Mouse (Mus musculus) CH12.LX (cell line): Measurements from ENCODE around the gene Cdh13. TPM values are rescaled to one million over a fixed set of nuclear protein-coding genes. Genes with fewer than 3 reads are reported as not detected.

Experiments used
- DNase-seq: peaks from one replicate; pipeline ENCODE4 v3.0.0-alpha.2; 2013; ENCODE audit errors: extremely low read depth
- H3K27ac ChIP-seq: 2 replicates; pipeline ENCODE4 v1.5.1; 2012; ENCODE audit warnings: low read depth, mild to moderate bottlenecking, control low read depth, moderate library complexity; ENCODE audit not compliant: insufficient read depth
- H3K27me3 ChIP-seq: replicated peaks from 2 replicates; pipeline ENCODE3; 2012; ENCODE audit warnings: inconsistent platforms
- H3K36me3 ChIP-seq, 2 experiments: replicated peaks in 1 of 2; 2 replicates each; pipeline versions ENCODE3 to v1.6.1; 2012; ENCODE audit warnings: inconsistent platforms in 1 of 2, low read length in 1 of 2, mild to moderate bottlenecking in 1 of 2, mixed read lengths in 1 of 2, moderate library complexity in 1 of 2; ENCODE audit not compliant: control insufficient read depth in 1 of 2, insufficient read depth in 1 of 2
- H3K4me1 ChIP-seq, 2 experiments: 2 replicates each; pipeline ENCODE4 v1.6.1; 2012; ENCODE audit warnings: inconsistent platforms in 1 of 2, moderate library complexity in 1 of 2; ENCODE audit not compliant: insufficient read depth in 2 of 2, control insufficient read depth in 1 of 2
- H3K4me2 ChIP-seq: 2 replicates; pipeline ENCODE4 v1.6.1; 2012; ENCODE audit warnings: low read depth, mild to moderate bottlenecking, control low read depth; ENCODE audit not compliant: poor library complexity, insufficient read depth, severe bottlenecking
- H3K4me3 ChIP-seq, 3 experiments: fragments of 150-350 bp in 1 of 3; sonication (generic) in 1 of 3; replicated peaks in 1 of 3; 2 replicates each; pipeline versions ENCODE3 to v1.5.1; 2011 to 2012; ENCODE audit warnings: low read depth in 2 of 3, low read length in 2 of 3, mild to moderate bottlenecking in 2 of 3, moderate library complexity in 2 of 3, control low read depth in 1 of 3, improper control_type of control experiment in 1 of 3, inconsistent platforms in 1 of 3, mixed read lengths in 1 of 3; ENCODE audit not compliant: poor library complexity in 1 of 3
- H3K79me2 ChIP-seq: replicated peaks from 2 replicates; pipeline ENCODE4 v1.6.1; 2012; ENCODE audit warnings: mild to moderate bottlenecking, moderate library complexity; ENCODE audit not compliant: control insufficient read depth, poor library complexity, insufficient read depth, severe bottlenecking; ENCODE audit errors: extremely low read depth
- H3K9ac ChIP-seq: 2 replicates; pipeline ENCODE4 v1.6.1; 2012; ENCODE audit warnings: low read depth, mild to moderate bottlenecking, control low read depth, moderate library complexity; ENCODE audit not compliant: insufficient read depth
- H3K9me3 ChIP-seq: replicated peaks from 2 replicates; pipeline ENCODE3; 2012; ENCODE audit warnings: low read length, inconsistent platforms, mixed read lengths
- CHD1 ChIP-seq: IDR thresholded peaks from 2 replicates; pipeline ENCODE4 v1.6.1; 2012; ENCODE audit warnings: low read depth, low read length, improper control_type of control experiment, inconsistent platforms
- CHD2 ChIP-seq: IDR thresholded peaks from 2 replicates; pipeline ENCODE4 v1.6.1; 2011; ENCODE audit warnings: low read length, improper control_type of control experiment
- CTCF ChIP-seq, 2 experiments: IDR thresholded peaks in 1 of 2; conservative IDR thresholded peaks in 1 of 2; 2 replicates each; pipeline ENCODE4 v1.5.1; 2011 to 2012; ENCODE audit warnings: low read depth in 2 of 2, low read length in 2 of 2, improper control_type of control experiment in 1 of 2, inconsistent platforms in 1 of 2, mild to moderate bottlenecking in 1 of 2, moderate library complexity in 1 of 2
- E2F4 ChIP-seq: IDR thresholded peaks from 2 replicates; pipeline ENCODE4 v1.6.1; 2011; ENCODE audit warnings: low read depth, low read length, improper control_type of control experiment; ENCODE audit not compliant: insufficient replicate concordance
- ELF1 ChIP-seq: IDR thresholded peaks from 2 replicates; pipeline ENCODE4 v1.6.1; 2014; ENCODE audit warnings: low read depth, mild to moderate bottlenecking, inconsistent platforms, low read length, improper control_type of control experiment
- EP300 ChIP-seq: IDR thresholded peaks from 2 replicates; pipeline ENCODE4 v1.6.1; 2011; ENCODE audit warnings: low read length, improper control_type of control experiment
- GABPA ChIP-seq: IDR thresholded peaks from 2 replicates; pipeline ENCODE4 v1.6.1; 2012; ENCODE audit warnings: low read depth, low read length, improper control_type of control experiment, inconsistent platforms; ENCODE audit not compliant: insufficient replicate concordance
- HCFC1 ChIP-seq: IDR thresholded peaks from 2 replicates; pipeline ENCODE4 v1.6.1; 2012; ENCODE audit warnings: low read depth, mild to moderate bottlenecking, inconsistent platforms, low read length, improper control_type of control experiment
- IRF4 ChIP-seq: IDR thresholded peaks from 2 replicates; pipeline ENCODE4 v1.6.1; 2014; ENCODE audit warnings: low read depth, mild to moderate bottlenecking, inconsistent platforms, low read length, improper control_type of control experiment
- JUN ChIP-seq: IDR thresholded peaks from 2 replicates; pipeline ENCODE4 v1.6.1; 2011; ENCODE audit warnings: low read depth, mild to moderate bottlenecking, low read length, improper control_type of control experiment, moderate library complexity; ENCODE audit not compliant: insufficient read depth
- JUND ChIP-seq: conservative IDR thresholded peaks from 2 replicates; pipeline ENCODE4 v1.6.1; 2011; ENCODE audit warnings: low read depth, low read length, improper control_type of control experiment
- KAT2A ChIP-seq: IDR thresholded peaks from 2 replicates; pipeline ENCODE4 v1.6.1; 2012; ENCODE audit warnings: low read length, improper control_type of control experiment, inconsistent platforms; ENCODE audit not compliant: insufficient replicate concordance
- MAFK ChIP-seq: IDR thresholded peaks from 2 replicates; pipeline ENCODE4 v1.6.1; 2011; ENCODE audit warnings: low read length, improper control_type of control experiment; ENCODE audit not compliant: insufficient replicate concordance
- MAX ChIP-seq: IDR thresholded peaks from 2 replicates; pipeline ENCODE4 v1.6.1; 2011; ENCODE audit warnings: low read length, improper control_type of control experiment
- MEF2A ChIP-seq: IDR thresholded peaks from 2 replicates; pipeline ENCODE4 v1.6.1; 2014; ENCODE audit warnings: low read depth, mild to moderate bottlenecking, inconsistent platforms, low read length, improper control_type of control experiment, borderline replicate concordance
- MYC ChIP-seq: IDR thresholded peaks from 2 replicates; pipeline ENCODE4 v1.6.1; 2011; ENCODE audit warnings: low read depth, mild to moderate bottlenecking, improper control_type of control experiment, low read length
- NRF1 ChIP-seq: IDR thresholded peaks from 2 replicates; pipeline ENCODE4 v1.6.1; 2014; ENCODE audit warnings: low read depth, mild to moderate bottlenecking, inconsistent platforms, low read length, improper control_type of control experiment, moderate library complexity
- PAX5 ChIP-seq: IDR thresholded peaks from 2 replicates; pipeline ENCODE4 v1.6.1; 2012; ENCODE audit warnings: low read length, inconsistent platforms, mixed read lengths
- POLR2A ChIP-seq: IDR thresholded peaks from 2 replicates; pipeline ENCODE4 v1.6.1; 2011; ENCODE audit warnings: low read depth, mild to moderate bottlenecking, improper control_type of control experiment, low read length
- POLR2AphosphoS2 ChIP-seq: IDR thresholded peaks from 2 replicates; pipeline ENCODE4 v1.6.1; 2011; ENCODE audit warnings: low read depth, low read length, improper control_type of control experiment
- SIN3A ChIP-seq: IDR thresholded peaks from 2 replicates; pipeline ENCODE4 v1.6.1; 2012; ENCODE audit warnings: low read length, improper control_type of control experiment, inconsistent platforms
- SMC3 ChIP-seq: IDR thresholded peaks from 2 replicates; pipeline ENCODE4 v1.6.1; 2011; ENCODE audit warnings: low read depth, low read length, improper control_type of control experiment
- TCF12 ChIP-seq: IDR thresholded peaks from 2 replicates; pipeline ENCODE4 v1.6.1; 2014; ENCODE audit warnings: low read depth, mild to moderate bottlenecking, inconsistent platforms, low read length, improper control_type of control experiment
- UBTF ChIP-seq: IDR thresholded peaks from 2 replicates; pipeline ENCODE4 v1.6.1; 2012; ENCODE audit warnings: low read depth, mild to moderate bottlenecking, inconsistent platforms, low read length, improper control_type of control experiment, moderate library complexity
- USF1 ChIP-seq: IDR thresholded peaks from 2 replicates; pipeline ENCODE4 v1.6.1; 2014; ENCODE audit warnings: low read depth, mild to moderate bottlenecking, inconsistent platforms, low read length, improper control_type of control experiment
- ZC3H11A ChIP-seq: IDR thresholded peaks from 2 replicates; pipeline ENCODE4 v1.6.1; 2012; ENCODE audit warnings: low read depth, mild to moderate bottlenecking, inconsistent platforms, low read length, improper control_type of control experiment
- ZKSCAN1 ChIP-seq: IDR thresholded peaks from 2 replicates; pipeline ENCODE4 v1.6.1; 2012; ENCODE audit warnings: low read depth, inconsistent platforms, low read length, improper control_type of control experiment, borderline replicate concordance
- ZMIZ1 ChIP-seq: IDR thresholded peaks from 2 replicates; pipeline ENCODE4 v1.6.1; 2012; ENCODE audit warnings: low read depth, mild to moderate bottlenecking, inconsistent platforms, low read length, improper control_type of control experiment
- dilution Hi-C: fragments of 300-500 bp; cut with MboI; formaldehyde crosslinking; loops from 2 replicates; pipeline ENCODE4 v1.14.3; 2020; ENCODE audit warnings: low sequenced_read_pairs; ENCODE audit not compliant: extremely low pct_unique_long_range_greater_than_20kb, extremely low pct_ligation_motif_present
- in situ Hi-C: fragments of 300-500 bp; cut with MboI; formaldehyde crosslinking; loops from 3 replicates; pipeline ENCODE4 v1.14.3; 2019; ENCODE audit warnings: low sequenced_read_pairs, low pct_ligation_motif_present, low pct_unique_long_range_greater_than_20kb, mixed read lengths
- polyA plus RNA-seq: library from polyadenylated mRNA; unstranded; fragments of >175 nt; gene quantifications from 2 replicates; pipeline ENCODE4 v1.2.1, GENCODE M21; 2012; ENCODE audit warnings: low read depth; ENCODE audit not compliant: insufficient read length
- total RNA-seq, 2 experiments: library from RNA; depleted of rRNA; stranded (reverse); fragments of 300-350 nt in 1 of 2; fragments of >200 nt in 1 of 2; gene quantifications; 2 replicates each; pipeline ENCODE4 v1.2.3; 2012 to 2014

Gene Cdh13
- total and polyA plus RNA-seq, 3 experiments: not detected

GRCm38 (mm10) chr8:118431731-118432440 lies 148.4 kb downstream of the Cdh13 start:
- H3K9ac ChIP-seq: no peak overlapping the region
- H3K9me3 ChIP-seq: peaks cover 84% of the 10 kb centered on the region
- no peak for TF ChIP-seq ZMIZ1
- TF ChIP-seq SIN3A: no peak
- no peak for TF ChIP-seq E2F4
- TF ChIP-seq POLR2AphosphoS2: no peak
- no peak for TF ChIP-seq GABPA
- no peak for TF ChIP-seq ZC3H11A
- no peak for TF ChIP-seq PAX5
- TF ChIP-seq POLR2A: no peak
- TF ChIP-seq ZKSCAN1: no peak
- no peak for TF ChIP-seq SMC3
- TF ChIP-seq MAFK: no peak
- TF ChIP-seq CHD1: no peak
- no peak for TF ChIP-seq TCF12
- no peak for TF ChIP-seq HCFC1
- no peak for TF ChIP-seq IRF4
- no peak for TF ChIP-seq JUN
- H3K79me2 ChIP-seq: no peaks in the 10 kb centered on the region
- H3K27ac ChIP-seq: no peak overlapping the region
- in situ Hi-C loops (no loop called here), dilution Hi-C loops (no loop called here)
- no peak for DNase-seq
- no peaks in the 10 kb centered on the region for H3K36me3 ChIP-seq
- H3K4me3 ChIP-seq: no peak overlapping the region
- H3K4me1 ChIP-seq: no peaks in the 10 kb centered on the region
- no peaks in the 10 kb centered on the region for H3K27me3 ChIP-seq
- no peak overlapping the region for H3K4me2 ChIP-seq

- H3K4me2 ChIP-seq: no peak overlapping the region
- H3K9me3 ChIP-seq: peaks cover 81% of the 10 kb centered on the region
- H3K27me3 ChIP-seq: no peaks in the 10 kb centered on the region
- no peak overlapping the region for H3K9ac ChIP-seq
- H3K4me3 ChIP-seq: no peak overlapping the region
- H3K36me3 ChIP-seq: no peaks in the 10 kb centered on the region
- TF ChIP-seq POLR2AphosphoS2: no peak
- TF ChIP-seq MEF2A: no peak
- TF ChIP-seq CHD2: no peak
- TF ChIP-seq ZMIZ1: no peak
- no peak for TF ChIP-seq E2F4
- no peak for TF ChIP-seq IRF4
- no peak for TF ChIP-seq ZKSCAN1
- no peak for TF ChIP-seq USF1
- no peak for TF ChIP-seq KAT2A
- TF ChIP-seq EP300: no peak
- no peak for TF ChIP-seq MYC
- no peak for TF ChIP-seq UBTF
- TF ChIP-seq NRF1: no peak
- no peak for TF ChIP-seq CTCF (conservative IDR thresholded peaks at IDR 0.05 in 1 of 2, IDR thresholded peaks at IDR 0.05 in 1 of 2; ENCODE audit: low read depth in 2 of 2, low read length in 2 of 2)
- no peak for TF ChIP-seq MAX
- no peak for TF ChIP-seq ELF1
- no peak for TF ChIP-seq JUND
- TF ChIP-seq HCFC1: no peak
- no peaks in the 10 kb centered on the region for H3K4me1 ChIP-seq
- no peaks in the 10 kb centered on the region for H3K79me2 ChIP-seq
- H3K27ac ChIP-seq: no peak overlapping the region
- in situ Hi-C loops: no loop called here
- no peak for DNase-seq
- dilution Hi-C loops: no loop called here
These were observed 150.1 kb downstream of the Cdh13 start for GRCm38 (mm10) chr8:118433553-118434180.
